Mouse (Mus musculus): ENCODE results near the gene Crhr1. TPM values are rescaled to one million over a fixed set of nuclear protein-coding genes. Genes with fewer than 3 reads are reported as not detected.

Gene Crhr1
- polyA plus RNA-seq, 1 experiment, result not detected

DNA sequence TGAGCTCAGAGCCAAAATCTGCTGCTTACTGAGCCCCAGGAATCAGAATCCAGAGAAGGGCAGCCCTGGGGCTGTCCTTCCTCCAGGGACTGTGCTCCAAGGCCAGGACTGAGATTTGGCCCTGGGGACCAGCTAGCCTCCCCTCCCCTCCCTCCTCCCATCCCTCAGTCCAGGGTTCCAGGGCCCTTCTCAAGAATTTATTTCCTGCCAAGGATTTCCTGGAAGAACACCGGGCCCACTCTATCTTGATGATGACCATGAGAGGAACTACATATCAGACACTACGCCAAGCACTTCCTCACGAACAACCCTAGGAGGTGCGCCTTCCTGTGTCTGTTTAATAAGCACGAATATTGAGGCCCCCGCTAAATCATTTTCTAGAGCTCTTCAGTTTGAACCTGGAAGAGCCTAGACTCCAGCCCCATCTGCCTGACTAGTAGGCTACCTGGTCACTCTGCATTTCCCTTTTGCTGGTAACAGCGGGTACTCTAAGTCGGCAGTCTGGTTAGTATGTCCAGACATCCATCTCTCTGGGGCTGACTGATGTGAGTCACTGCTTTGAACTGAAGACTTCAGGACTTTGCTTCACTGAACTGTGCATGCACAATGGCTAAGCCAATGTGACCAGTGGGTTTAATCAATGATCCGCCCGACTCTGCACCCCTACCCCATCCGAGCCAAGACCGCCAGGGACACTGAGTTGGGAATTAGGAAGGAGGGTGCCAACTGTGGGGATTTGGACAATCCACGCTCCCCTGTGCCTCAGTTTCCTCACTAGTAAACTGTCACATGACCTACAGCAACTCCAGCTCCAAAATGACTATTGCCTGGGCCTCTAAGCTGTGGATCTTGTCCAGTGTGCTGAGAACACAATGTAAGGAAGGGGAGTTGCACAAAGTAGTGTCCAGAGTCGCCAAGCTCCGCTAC is 1.7 kb upstream of the Crhr1 start:
- H3K27me3 ChIP-seq (ENCODE audit: control insufficient read depth, insufficient read depth, insufficient read length), result peaks cover 53% of the 10 kb centered on the region
- H3K4me2 ChIP-seq (ENCODE audit: low read depth), result no peak overlapping the region
- no peaks in the 10 kb centered on the region for H3K79me2 ChIP-seq (ENCODE audit: control insufficient read depth, insufficient read depth)
- no peak overlapping the region for H3K4me3 ChIP-seq
- no peak overlapping the region for H3ac ChIP-seq (ENCODE audit: control insufficient read depth, insufficient read length)
- no peaks in the 10 kb centered on the region for H3K36me3 ChIP-seq (ENCODE audit: control insufficient read depth, insufficient read depth)
- no peak for TF ChIP-seq TCF3 (IDR thresholded peaks at IDR 0.05; ENCODE audit: insufficient read length, low read depth)
- no peak for TF ChIP-seq SRF (IDR thresholded peaks at IDR 0.05; ENCODE audit: control insufficient read depth, insufficient read length, low read depth)
- no peak for TF ChIP-seq E2F4 (IDR thresholded peaks at IDR 0.05; ENCODE audit: insufficient read depth)
- no peak for TF ChIP-seq MAX (IDR thresholded peaks at IDR 0.05; ENCODE audit: low read depth)
- TF ChIP-seq MYOG (IDR thresholded peaks at IDR 0.05; ENCODE audit: control insufficient read depth in 1 of 3, insufficient read depth in 1 of 3, insufficient read length in 2 of 3, low read depth in 2 of 3), result no peak
- no peak for TF ChIP-seq MYOD1 (IDR thresholded peaks at IDR 0.05; ENCODE audit: control insufficient read depth in 1 of 3, insufficient read length in 2 of 3, low read depth in 2 of 3)

DNA sequence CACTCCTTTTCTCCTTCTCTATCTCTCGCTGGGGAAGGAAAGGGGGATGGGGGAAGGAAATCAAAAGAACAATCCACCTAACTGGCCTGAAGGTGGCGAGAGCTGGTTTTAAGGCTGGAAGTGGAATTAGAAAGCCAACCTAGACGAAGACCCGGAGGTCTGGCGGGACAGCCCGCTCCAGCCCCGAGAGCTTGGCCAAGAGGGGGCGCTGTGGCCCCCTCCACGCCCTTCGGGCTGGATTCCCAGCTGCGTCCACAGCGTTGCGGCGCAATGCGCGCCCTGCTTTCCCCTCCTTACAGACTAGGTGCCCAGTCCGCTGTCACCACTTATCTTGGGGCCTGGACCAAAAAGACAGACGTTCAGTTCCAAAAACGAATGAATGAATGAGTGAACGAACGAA is 899 bp upstream of the Crhr1 start:
- TF ChIP-seq TCF3 (IDR thresholded peaks at IDR 0.05; ENCODE audit: insufficient read length, low read depth), result no peak
- no peak for TF ChIP-seq MYOG (IDR thresholded peaks at IDR 0.05; ENCODE audit: control insufficient read depth in 1 of 3, insufficient read depth in 1 of 3, insufficient read length in 2 of 3, low read depth in 2 of 3)
- TF ChIP-seq CEBPB (IDR thresholded peaks at IDR 0.05; ENCODE audit: insufficient read depth, poor library complexity, severe bottlenecking), result no peak
- no peak for TF ChIP-seq MAX (IDR thresholded peaks at IDR 0.05; ENCODE audit: low read depth)
- no peak for TF ChIP-seq POLR2A (IDR thresholded peaks at IDR 0.05; ENCODE audit: insufficient read length, low read depth)
- TF ChIP-seq REST (IDR thresholded peaks at IDR 0.05; ENCODE audit: insufficient read depth, insufficient read length), result no peak
- no peak for TF ChIP-seq TCF12 (IDR thresholded peaks at IDR 0.05; ENCODE audit: insufficient read depth, poor library complexity, severe bottlenecking)
- no peak for TF ChIP-seq USF1 (IDR thresholded peaks at IDR 0.05; ENCODE audit: low read depth)
- TF ChIP-seq MYOD1 (IDR thresholded peaks at IDR 0.05; ENCODE audit: control insufficient read depth in 1 of 3, insufficient read length in 2 of 3, low read depth in 2 of 3), result no peak
- no peak for TF ChIP-seq SRF (IDR thresholded peaks at IDR 0.05; ENCODE audit: control insufficient read depth, insufficient read length, low read depth)
- no peak for TF ChIP-seq E2F4 (IDR thresholded peaks at IDR 0.05; ENCODE audit: insufficient read depth)
- TF ChIP-seq POLR2AphosphoS2 (IDR thresholded peaks at IDR 0.05; ENCODE audit: insufficient read length, low read depth), result no peak
- Histone ChIP-seq H3K4me2 (ENCODE audit: low read depth) (no peak overlapping the region), H3K79me2 (ENCODE audit: control insufficient read depth, insufficient read depth) (no peaks in the 10 kb centered on the region), H3K27me3 (ENCODE audit: control insufficient read depth, insufficient read depth, insufficient read length) (peaks cover 54% of the 10 kb centered on the region), H3K4me3 (no peak overlapping the region), H3K36me3 (ENCODE audit: control insufficient read depth, insufficient read depth) (no peaks in the 10 kb centered on the region), H3ac (ENCODE audit: control insufficient read depth, insufficient read length) (no peak overlapping the region)

DNA sequence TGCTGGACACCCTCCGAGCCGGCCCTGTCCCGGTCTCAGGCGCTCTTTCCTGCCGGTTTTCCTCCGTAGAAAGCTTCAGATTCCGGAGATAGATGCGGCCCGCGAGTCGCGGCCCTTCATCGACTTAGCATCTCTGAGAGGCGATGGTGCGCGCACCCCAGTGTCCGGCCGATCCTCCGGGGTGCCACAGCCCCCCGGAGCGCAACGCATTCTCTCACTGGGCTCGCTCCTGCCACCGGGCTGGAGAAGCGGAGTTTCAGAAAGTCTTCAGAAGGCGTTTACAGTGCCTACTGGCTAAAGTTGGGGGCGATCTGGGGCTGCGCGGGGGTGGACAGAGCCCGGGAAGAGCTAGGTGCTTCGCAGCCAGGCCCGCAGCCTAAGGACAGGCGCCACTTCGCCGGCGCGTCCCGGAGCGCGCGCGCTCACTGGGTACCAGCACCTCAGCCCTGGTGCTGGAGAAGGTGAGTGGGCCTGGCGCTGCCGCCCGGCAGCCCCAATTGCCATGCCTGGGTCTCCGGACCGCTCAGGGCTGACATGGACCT is 858 bp downstream of the Crhr1 start:
- H3K4me3 ChIP-seq, result no peak overlapping the region
- TF ChIP-seq TCF12 (IDR thresholded peaks at IDR 0.05; ENCODE audit: insufficient read depth, poor library complexity, severe bottlenecking) (no peak), CEBPB (IDR thresholded peaks at IDR 0.05; ENCODE audit: insufficient read depth, poor library complexity, severe bottlenecking) (no peak), MYOD1 (IDR thresholded peaks at IDR 0.05; ENCODE audit: control insufficient read depth in 1 of 3, insufficient read length in 2 of 3, low read depth in 2 of 3) (no peak), POLR2AphosphoS2 (IDR thresholded peaks at IDR 0.05; ENCODE audit: insufficient read length, low read depth) (no peak), E2F4 (IDR thresholded peaks at IDR 0.05; ENCODE audit: insufficient read depth) (no peak), MAX (IDR thresholded peaks at IDR 0.05; ENCODE audit: low read depth) (no peak), USF1 (IDR thresholded peaks at IDR 0.05; ENCODE audit: low read depth) (no peak), POLR2A (IDR thresholded peaks at IDR 0.05; ENCODE audit: insufficient read length, low read depth) (no peak), SRF (IDR thresholded peaks at IDR 0.05; ENCODE audit: control insufficient read depth, insufficient read length, low read depth) (no peak), MYOG (IDR thresholded peaks at IDR 0.05; ENCODE audit: control insufficient read depth in 1 of 3, insufficient read depth in 1 of 3, insufficient read length in 2 of 3, low read depth in 2 of 3) (no peak), REST (IDR thresholded peaks at IDR 0.05; ENCODE audit: insufficient read depth, insufficient read length) (no peak), TCF3 (IDR thresholded peaks at IDR 0.05; ENCODE audit: insufficient read length, low read depth) (no peak)
- H3K36me3 ChIP-seq (ENCODE audit: control insufficient read depth, insufficient read depth), result no peaks in the 10 kb centered on the region
- H3ac ChIP-seq (ENCODE audit: control insufficient read depth, insufficient read length), result no peak overlapping the region
- peaks cover 54% of the 10 kb centered on the region for H3K27me3 ChIP-seq (ENCODE audit: control insufficient read depth, insufficient read depth, insufficient read length)
- no peak overlapping the region for H3K4me2 ChIP-seq (ENCODE audit: low read depth)
- no peaks in the 10 kb centered on the region for H3K79me2 ChIP-seq (ENCODE audit: control insufficient read depth, insufficient read depth)

DNA sequence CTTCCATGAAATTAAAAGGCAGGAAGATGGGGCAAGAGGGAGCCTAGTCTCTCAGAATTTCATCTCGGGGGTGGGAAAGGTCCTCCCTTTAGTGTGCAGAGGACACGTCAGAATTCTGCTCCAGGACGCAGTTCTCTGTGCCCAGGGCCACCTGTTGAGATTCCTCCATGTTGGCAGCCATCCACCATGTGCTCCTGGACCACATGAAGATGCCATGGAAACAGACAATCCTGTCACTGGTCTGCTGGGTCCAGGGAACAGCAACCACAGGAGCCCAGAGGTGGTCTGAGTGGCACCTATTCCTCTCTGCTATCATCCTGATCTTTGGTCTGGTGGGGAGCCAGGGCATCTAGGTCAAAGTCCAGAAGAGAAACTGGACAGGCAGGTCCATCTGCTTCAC is 6.3 kb downstream of the Crhr1 start:
- H3K4me3 ChIP-seq, result no peak overlapping the region
- no peaks in the 10 kb centered on the region for H3K79me2 ChIP-seq (ENCODE audit: control insufficient read depth, insufficient read depth)
- TF ChIP-seq CEBPB (IDR thresholded peaks at IDR 0.05; ENCODE audit: insufficient read depth, poor library complexity, severe bottlenecking) (no peak), TCF3 (IDR thresholded peaks at IDR 0.05; ENCODE audit: insufficient read length, low read depth) (no peak), POLR2AphosphoS2 (IDR thresholded peaks at IDR 0.05; ENCODE audit: insufficient read length, low read depth) (no peak), USF1 (IDR thresholded peaks at IDR 0.05; ENCODE audit: low read depth) (no peak), POLR2A (IDR thresholded peaks at IDR 0.05; ENCODE audit: insufficient read length, low read depth) (no peak), MYOG (IDR thresholded peaks at IDR 0.05; ENCODE audit: control insufficient read depth in 1 of 3, insufficient read depth in 1 of 3, insufficient read length in 2 of 3, low read depth in 2 of 3) (no peak), MAX (IDR thresholded peaks at IDR 0.05; ENCODE audit: low read depth) (no peak), REST (IDR thresholded peaks at IDR 0.05; ENCODE audit: insufficient read depth, insufficient read length) (no peak), SRF (IDR thresholded peaks at IDR 0.05; ENCODE audit: control insufficient read depth, insufficient read length, low read depth) (no peak), TCF12 (IDR thresholded peaks at IDR 0.05; ENCODE audit: insufficient read depth, poor library complexity, severe bottlenecking) (no peak), MYOD1 (IDR thresholded peaks at IDR 0.05; ENCODE audit: control insufficient read depth in 1 of 3, insufficient read length in 2 of 3, low read depth in 2 of 3) (no peak), E2F4 (IDR thresholded peaks at IDR 0.05; ENCODE audit: insufficient read depth) (no peak)
- peaks cover 36% of the 10 kb centered on the region for H3K27me3 ChIP-seq (ENCODE audit: control insufficient read depth, insufficient read depth, insufficient read length)
- no peaks in the 10 kb centered on the region for H3K36me3 ChIP-seq (ENCODE audit: control insufficient read depth, insufficient read depth)
- H3ac ChIP-seq (ENCODE audit: control insufficient read depth, insufficient read length), result no peak overlapping the region
- H3K4me2 ChIP-seq (ENCODE audit: low read depth), result no peak overlapping the region
